Mouse (Mus musculus): ENCODE data around the gene Nfam1. TPM values are rescaled to one million over a fixed set of nuclear protein-coding genes. Genes with fewer than 3 reads are reported as not detected.
A peak's percentile ranks its signal among the peaks of the same experiment; 100 is the strongest.
"Not testable (repeated sequence)": the region's sequence is repeated elsewhere in the genome, so short reads cannot be mapped to it uniquely, and the experiment has no call there.

Gene Nfam1
- polyA plus RNA-seq, 1 experiment from 2014 or later: 2.2 TPM

DNA sequence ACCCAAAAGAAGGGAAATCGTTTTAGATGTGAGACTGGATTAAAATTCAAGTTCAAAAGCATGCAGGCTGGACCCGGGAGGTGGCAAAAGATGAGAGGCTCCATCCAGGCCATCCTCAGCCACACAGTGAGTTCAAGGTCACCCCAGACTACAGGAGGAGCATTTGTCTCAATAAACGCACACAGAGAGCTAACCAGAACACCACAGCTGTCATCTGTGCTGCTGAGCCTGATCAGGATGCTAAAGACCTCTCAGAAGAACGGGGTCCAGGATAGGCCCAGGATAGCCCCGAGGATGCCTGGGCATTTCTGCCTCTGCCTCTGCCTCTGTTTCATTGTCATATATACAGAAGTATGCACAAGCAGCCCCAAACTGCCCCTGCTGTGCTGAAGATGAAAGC lies 22.5 kb upstream of the Nfam1 start:
- no peak for ATAC-seq (ENCODE audit: low FRiP score)
- WGBS: 42% methylated on average over 5 of the region's 5 CpGs
- Histone ChIP-seq H3K4me3 (no peak overlapping the region), H3K27ac (peak overlapping the region; percentile 91), H3K9ac (no peak overlapping the region), H3K4me1 (peaks cover 49% of the 10 kb centered on the region), H3K27me3 (peaks cover 3% of the 10 kb centered on the region; the same call in 1 of the 2 replicates), H3K4me2 (replicated peaks) (peak overlapping the region; percentile 55; the same call in 1 of the 2 replicates), H3K9me3 (replicated peaks) (no peaks in the 10 kb centered on the region), H3K36me3 (no peaks in the 10 kb centered on the region)

DNA sequence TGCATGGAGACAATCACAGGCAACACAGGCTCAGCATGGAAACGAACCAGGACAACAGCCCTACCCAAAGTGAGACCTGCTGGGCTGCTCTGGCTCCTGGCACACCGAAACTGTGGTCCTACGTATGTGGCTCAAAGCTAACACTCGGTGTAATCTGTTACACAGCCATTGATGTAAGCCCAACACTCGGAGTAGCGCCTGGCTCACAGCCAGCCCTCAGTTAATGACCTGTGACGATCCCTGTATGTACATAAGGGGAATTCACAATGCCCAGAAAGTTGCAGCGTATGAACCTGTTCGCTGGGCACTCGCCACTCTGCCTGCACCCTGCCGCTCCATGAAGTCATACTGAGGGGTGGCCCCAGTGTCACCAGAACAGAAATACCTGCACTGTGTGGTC lies 20.2 kb upstream of the Nfam1 start:
- no peaks in the 10 kb centered on the region for H3K9me3 ChIP-seq (replicated peaks)
- no peaks in the 10 kb centered on the region for H3K36me3 ChIP-seq
- no peak for ATAC-seq (ENCODE audit: low FRiP score)
- no peak overlapping the region for H3K4me2 ChIP-seq (replicated peaks)
- no peak overlapping the region for H3K27ac ChIP-seq
- H3K4me3 ChIP-seq: no peak overlapping the region
- no peak overlapping the region for H3K9ac ChIP-seq
- peaks cover 35% of the 10 kb centered on the region for H3K4me1 ChIP-seq
- 42% methylated on average over 11 of the region's 11 CpGs for WGBS
- peaks cover 3% of the 10 kb centered on the region; the same call in 1 of the 2 replicates for H3K27me3 ChIP-seq

DNA sequence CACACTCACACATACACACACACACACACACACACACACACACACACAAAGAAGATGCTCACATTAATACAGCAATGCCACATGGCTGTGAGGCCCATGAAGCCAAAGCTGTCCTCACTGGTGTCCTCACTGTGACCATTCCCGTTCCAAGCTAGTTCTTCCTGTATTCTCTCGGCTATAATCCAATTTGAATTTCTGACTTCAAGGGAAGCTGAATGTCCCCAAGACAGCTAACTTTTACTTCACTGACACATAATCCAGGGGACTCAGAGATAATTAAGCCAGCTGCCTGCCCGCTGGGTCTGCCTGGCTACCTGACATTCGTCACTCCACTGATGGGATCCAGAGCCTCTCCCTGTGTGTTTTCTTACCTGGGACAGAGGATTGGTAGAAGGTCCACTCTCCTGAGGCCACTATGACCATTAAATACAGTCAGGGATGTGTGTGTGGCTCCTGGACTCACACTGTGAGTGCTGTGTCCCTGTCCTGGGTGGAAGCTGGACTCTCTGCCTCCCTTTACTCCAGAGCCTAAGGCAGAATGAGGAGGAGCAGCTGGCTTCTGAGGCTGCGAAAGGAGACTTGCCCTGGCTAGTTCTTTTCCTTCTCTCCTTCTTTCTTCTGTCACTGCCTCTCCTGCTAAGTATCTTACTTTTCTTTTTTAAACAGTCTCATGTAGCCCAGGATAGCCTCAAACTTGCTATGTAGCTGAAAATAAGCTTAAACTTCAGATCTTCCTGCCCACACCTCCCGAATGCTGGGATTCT lies 19.4 kb upstream of the Nfam1 start:
- no peak overlapping the region for H3K4me3 ChIP-seq
- H3K4me2 ChIP-seq (replicated peaks): no peak overlapping the region
- peaks cover 33% of the 10 kb centered on the region for H3K4me1 ChIP-seq
- peaks cover 1% of the 10 kb centered on the region; the same call in 1 of the 2 replicates for H3K27me3 ChIP-seq
- no peaks in the 10 kb centered on the region for H3K36me3 ChIP-seq
- no peaks in the 10 kb centered on the region for H3K9me3 ChIP-seq (replicated peaks)
- 75% methylated on average over 6 of the region's 6 CpGs for WGBS
- no peak overlapping the region for H3K27ac ChIP-seq
- H3K9ac ChIP-seq: no peak overlapping the region
- ATAC-seq (ENCODE audit: low FRiP score): no peak

DNA sequence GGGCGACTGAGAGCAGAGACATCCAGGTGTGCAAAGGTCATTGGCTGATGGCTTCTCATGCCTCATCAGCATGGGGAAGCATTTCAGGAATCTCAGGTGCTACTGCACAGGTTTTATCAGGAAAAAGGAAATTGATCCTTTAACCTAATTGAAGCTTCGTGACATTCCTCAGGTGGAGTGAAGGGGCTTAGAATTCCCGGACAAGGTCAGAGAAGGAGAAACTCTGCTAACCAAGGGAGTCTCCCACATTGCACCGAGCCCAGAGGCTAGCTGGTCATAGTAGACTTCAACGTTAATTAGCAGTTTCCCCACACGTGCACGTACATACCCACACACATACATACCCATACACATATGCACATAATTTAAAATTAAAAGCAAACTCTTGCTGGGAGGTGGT lies 13.6 kb upstream of the Nfam1 start:
- no peak for ATAC-seq (ENCODE audit: low FRiP score)
- Histone ChIP-seq H3K36me3 (no peaks in the 10 kb centered on the region), H3K4me3 (no peak overlapping the region), H3K9ac (no peak overlapping the region), H3K27ac (no peak overlapping the region), H3K27me3 (no peaks in the 10 kb centered on the region), H3K4me2 (replicated peaks) (no peak overlapping the region), H3K9me3 (replicated peaks) (peaks cover 6% of the 10 kb centered on the region), H3K4me1 (peaks cover 18% of the 10 kb centered on the region)
- WGBS: 90% methylated on average over 7 of the region's 7 CpGs

DNA sequence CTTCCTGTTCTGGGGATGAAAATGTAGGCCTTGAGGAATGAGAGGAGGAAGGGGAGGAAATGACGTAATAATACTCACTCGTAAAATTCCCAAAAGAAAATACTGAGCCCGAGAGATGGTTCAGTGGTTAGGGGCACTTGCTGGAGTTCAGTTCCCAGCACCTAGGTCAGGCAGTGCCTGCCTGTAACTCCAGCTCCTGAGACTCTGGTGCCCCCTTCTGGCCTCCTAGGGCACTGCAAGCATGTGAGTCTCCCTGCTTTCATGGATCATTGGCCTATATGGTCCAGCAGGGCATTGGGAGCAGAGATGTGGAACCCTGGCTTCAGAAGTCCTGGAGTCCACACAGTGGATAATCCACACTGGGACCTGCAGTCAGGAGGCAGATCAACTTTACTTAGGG lies 13.2 kb upstream of the Nfam1 start:
- Histone ChIP-seq H3K4me1 (peaks cover 18% of the 10 kb centered on the region), H3K9me3 (replicated peaks) (peaks cover 6% of the 10 kb centered on the region), H3K27me3 (no peaks in the 10 kb centered on the region), H3K4me3 (no peak overlapping the region), H3K4me2 (replicated peaks) (no peak overlapping the region), H3K36me3 (no peaks in the 10 kb centered on the region), H3K27ac (no peak overlapping the region), H3K9ac (no peak overlapping the region)
- ATAC-seq (ENCODE audit: low FRiP score): no peak
- WGBS: 96% methylated on average over 3 of the region's 3 CpGs

DNA sequence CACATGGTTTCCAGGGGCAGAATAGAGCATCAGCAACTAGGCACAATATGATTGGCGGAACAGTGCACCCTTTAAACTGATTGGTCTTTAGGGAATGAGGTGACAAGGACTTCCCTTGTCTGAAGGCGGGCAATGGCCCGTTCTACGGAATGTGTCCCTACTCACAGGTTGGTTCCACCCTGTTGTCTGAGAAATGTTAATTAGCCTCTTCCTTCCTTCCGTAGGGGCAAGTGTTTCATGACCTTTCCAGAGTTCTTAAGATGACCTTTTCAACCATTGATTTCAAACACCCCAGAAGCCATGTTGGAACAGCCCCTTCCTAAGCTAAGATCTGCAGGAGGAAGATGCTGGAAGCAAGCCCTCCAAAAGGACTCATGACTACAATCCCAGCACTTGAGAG lies 12.5 kb upstream of the Nfam1 start:
- H3K36me3 ChIP-seq; H3K9ac ChIP-seq; H3K27me3 ChIP-seq; ATAC-seq (ENCODE audit: low FRiP score); H3K4me2 ChIP-seq (replicated peaks); H3K27ac ChIP-seq; H3K9me3 ChIP-seq (replicated peaks); H3K4me3 ChIP-seq: not testable (repeated sequence)
- peaks cover 18% of the 10 kb centered on the region for H3K4me1 ChIP-seq
- WGBS: 86% methylated on average over 5 of the region's 5 CpGs

- no peak overlapping the region; the same call in 1 of the 2 replicates for H3K4me2 ChIP-seq (replicated peaks)
- no peaks in the 10 kb centered on the region for H3K36me3 ChIP-seq
- H3K9me3 ChIP-seq (replicated peaks): peaks cover 6% of the 10 kb centered on the region
- ATAC-seq (ENCODE audit: low FRiP score): no peak
- peaks cover 25% of the 10 kb centered on the region for H3K4me1 ChIP-seq
- H3K4me3 ChIP-seq: no peak overlapping the region
- 66% methylated on average over 22 of the region's 22 CpGs for WGBS
- 0 out of 2 replicates have a peak overlapping the region, but pooled peaks have one; percentile 31 for H3K27ac ChIP-seq
- H3K9ac ChIP-seq: no peak overlapping the region; the same call in 1 of the 2 replicates
- no peaks in the 10 kb centered on the region; the same call in 1 of the 2 replicates for H3K27me3 ChIP-seq
Measured at GRCm38 (mm10) chr15:83043362-83043708, 10.2 kb upstream of the Nfam1 start.

DNA sequence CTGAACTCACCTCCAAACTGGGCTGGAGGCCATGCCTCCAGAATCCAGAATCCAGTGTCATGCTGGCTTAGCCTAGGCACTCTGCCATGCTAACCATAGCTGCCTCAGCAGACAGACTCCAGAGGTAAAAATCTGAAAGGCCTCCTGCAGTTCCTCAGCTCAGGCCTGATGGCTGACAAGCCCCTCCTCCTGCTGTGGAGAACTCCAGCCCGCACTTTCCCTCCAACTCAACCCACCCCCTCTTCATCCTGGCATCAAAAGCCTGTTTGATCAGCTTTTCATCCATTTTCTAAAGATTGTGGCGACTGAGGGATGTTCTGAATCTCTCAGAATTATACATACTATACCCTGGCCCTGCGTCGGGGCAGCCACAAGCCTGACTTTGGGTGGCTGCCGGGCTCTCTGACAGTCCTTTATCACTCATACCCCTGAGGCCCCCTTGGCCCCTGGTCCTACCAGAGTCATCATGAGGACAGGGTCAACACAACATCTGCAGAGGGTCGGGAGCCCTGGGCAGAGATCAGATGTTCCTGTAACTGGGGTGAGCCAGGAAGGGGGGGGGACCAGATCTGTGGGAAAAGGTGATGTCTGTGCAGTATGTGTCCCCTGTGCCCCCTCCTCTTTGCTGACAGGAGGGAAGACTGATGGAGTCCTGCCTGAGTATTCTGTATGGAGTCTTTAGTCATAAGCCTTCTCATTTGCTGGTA lies 9.7 kb upstream of the Nfam1 start:
- Histone ChIP-seq H3K4me2 (replicated peaks) (peak overlapping the region; percentile 34), H3K36me3 (no peaks in the 10 kb centered on the region), H3K9me3 (replicated peaks) (peaks cover 6% of the 10 kb centered on the region), H3K9ac (no peak overlapping the region; the same call in 1 of the 2 replicates), H3K4me3 (no peak overlapping the region), H3K27ac (peak overlapping the region; percentile 31; the same call in 1 of the 2 replicates), H3K27me3 (no peaks in the 10 kb centered on the region; the same call in 1 of the 2 replicates), H3K4me1 (peaks cover 30% of the 10 kb centered on the region)
- WGBS: 2% methylated on average over 6 of the region's 6 CpGs
- peak; percentile 43; the same call in 1 of the 2 replicates for ATAC-seq (ENCODE audit: low FRiP score)

GRCm38 (mm10) chr15:83040156-83040555 lies 7.0 kb upstream of the Nfam1 start:
- no peaks in the 10 kb centered on the region for H3K36me3 ChIP-seq
- WGBS: 54% methylated on average over 2 of the region's 2 CpGs
- H3K4me1 ChIP-seq: peaks cover 35% of the 10 kb centered on the region
- no peaks in the 10 kb centered on the region for H3K9me3 ChIP-seq (replicated peaks)
- no peak overlapping the region for H3K4me3 ChIP-seq
- no peak overlapping the region for H3K27ac ChIP-seq
- no peak overlapping the region for H3K9ac ChIP-seq
- no peak for ATAC-seq (ENCODE audit: low FRiP score)
- H3K4me2 ChIP-seq (replicated peaks): no peak overlapping the region
- peaks cover 14% of the 10 kb centered on the region for H3K27me3 ChIP-seq

DNA sequence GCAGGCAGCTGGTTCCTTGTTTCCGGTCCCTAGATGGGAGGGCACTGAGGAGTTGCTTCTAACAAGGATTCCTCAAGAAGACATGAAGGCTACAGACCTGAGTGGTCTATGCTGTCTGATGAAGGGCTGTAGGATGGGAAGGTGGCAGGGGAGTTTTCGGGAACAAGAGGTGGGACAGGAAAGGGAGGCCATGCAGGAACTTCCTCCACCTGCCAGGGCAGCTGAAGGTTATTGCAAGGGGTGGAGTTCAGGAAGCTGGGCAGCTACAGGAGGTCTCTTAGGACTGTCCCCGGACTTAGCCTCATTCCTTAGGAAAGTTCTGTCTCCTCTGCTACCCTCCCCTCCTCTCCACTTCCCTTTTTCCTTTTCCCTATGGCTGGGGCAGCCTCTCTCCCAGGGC lies 5.7 kb upstream of the Nfam1 start:
- Histone ChIP-seq H3K27me3 (peaks cover 26% of the 10 kb centered on the region), H3K9ac (no peak overlapping the region), H3K36me3 (no peaks in the 10 kb centered on the region), H3K4me1 (peaks cover 43% of the 10 kb centered on the region), H3K9me3 (replicated peaks) (no peaks in the 10 kb centered on the region), H3K27ac (no peak overlapping the region), H3K4me2 (replicated peaks) (no peak overlapping the region), H3K4me3 (no peak overlapping the region)
- 63% methylated on average over 3 of the region's 3 CpGs for WGBS
- ATAC-seq (ENCODE audit: low FRiP score): no peak

DNA sequence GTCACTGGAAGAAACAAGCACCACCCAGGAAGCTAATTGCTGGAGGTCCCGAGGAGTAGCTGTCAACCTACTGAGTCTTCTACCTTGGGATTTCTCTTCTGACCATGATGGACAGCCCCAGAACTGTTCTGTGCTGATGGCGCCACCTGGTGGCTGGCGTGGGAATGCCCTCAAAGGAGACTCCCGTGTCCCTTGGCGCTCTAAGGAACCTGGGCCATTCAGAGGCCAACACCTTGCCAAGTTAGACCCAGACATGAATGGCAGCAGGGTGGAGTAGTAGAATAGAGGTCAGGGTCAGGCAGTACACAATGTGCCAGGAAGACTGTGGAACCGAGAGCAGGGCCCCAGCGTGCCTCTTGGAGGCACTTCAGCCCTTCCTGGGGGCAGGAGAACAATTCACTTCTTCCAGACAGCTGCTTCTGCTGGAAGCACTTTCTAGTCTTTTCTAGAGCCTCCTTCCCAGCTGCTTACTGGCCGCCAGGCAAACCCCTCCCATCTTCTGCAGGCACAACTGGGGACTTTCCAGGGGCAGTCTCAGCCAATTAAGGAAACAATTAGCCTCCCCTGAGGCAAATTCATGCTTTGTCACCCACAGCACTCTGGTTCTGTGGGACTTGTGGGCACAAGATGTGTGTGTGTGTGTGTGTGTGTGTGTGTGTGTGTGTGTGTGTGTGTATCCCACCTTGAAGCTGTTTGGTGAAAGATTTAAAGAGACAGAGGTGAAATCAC lies 4.8 kb upstream of the Nfam1 start:
- Histone ChIP-seq H3K36me3 (no peaks in the 10 kb centered on the region), H3K27me3 (peaks cover 34% of the 10 kb centered on the region), H3K4me2 (replicated peaks) (no peak overlapping the region), H3K27ac (no peak overlapping the region), H3K9me3 (replicated peaks) (no peaks in the 10 kb centered on the region), H3K4me1 (peaks cover 44% of the 10 kb centered on the region), H3K4me3 (no peak overlapping the region), H3K9ac (no peak overlapping the region)
- ATAC-seq (ENCODE audit: low FRiP score): no peak
- 5% methylated on average over 8 of the region's 8 CpGs for WGBS

GRCm38 (mm10) chr15:83036900-83037519 lies 3.9 kb upstream of the Nfam1 start:
- no peaks in the 10 kb centered on the region for H3K36me3 ChIP-seq
- no peak for ATAC-seq (ENCODE audit: low FRiP score)
- no peak overlapping the region for H3K4me2 ChIP-seq (replicated peaks)
- peaks cover 40% of the 10 kb centered on the region for H3K27me3 ChIP-seq
- H3K9ac ChIP-seq: no peak overlapping the region
- H3K9me3 ChIP-seq (replicated peaks): no peaks in the 10 kb centered on the region
- peaks cover 43% of the 10 kb centered on the region for H3K4me1 ChIP-seq
- WGBS: 77% methylated on average over 14 of the region's 14 CpGs
- H3K27ac ChIP-seq: no peak overlapping the region
- no peak overlapping the region for H3K4me3 ChIP-seq

Measured in hindbrain, embryonic 12.5 days (tissue).